Mouse (Mus musculus) macrophage (primary cell): ENCODE results near the gene Olfr1240. TPM values are rescaled to one million over a fixed set of nuclear protein-coding genes. Genes with fewer than 3 reads are reported as not detected.

Experiments
- H3K27ac ChIP-seq: fragments of 350-480 bp; formaldehyde crosslinking; 2 replicates; pipeline ENCODE4 v1.9.0; 2021
- H3K36me3 ChIP-seq: fragments of 350-480 bp; formaldehyde crosslinking; 2 replicates; pipeline ENCODE4 v1.9.0; 2021; ENCODE audit errors: inconsistent target
- H3K4me3 ChIP-seq: fragments of 350-480 bp; formaldehyde crosslinking; 2 replicates; pipeline ENCODE4 v1.9.0; 2021; ENCODE audit errors: inconsistent target
- H3K79me2 ChIP-seq: fragments of 350-480 bp; formaldehyde crosslinking; 2 replicates; pipeline ENCODE4 v1.9.0; 2021; ENCODE audit errors: inconsistent target
- WGBS: methylation state at CpG from one replicate; pipeline ENCODE4 v1.1.7; 2026; ENCODE audit warnings: inconsistent platforms; ENCODE audit not compliant: missing documents; 5-methylcytosine and 5-hydroxymethylcytosine counted together
- polyA plus RNA-seq: library from polyadenylated mRNA; stranded (reverse); fragments of 250-400 nt; gene quantifications from 3 replicates; pipeline ENCODE4 v1.2.4, GENCODE M21; 2018; ENCODE audit warnings: inconsistent platforms
- total RNA-seq, 78 experiments: library from RNA; depleted of rRNA; stranded (reverse); fragments of 250-400 nt; gene quantifications; 1 replicate in 9 of 78; 2 replicates in 24 of 78; 3 replicates in 43 of 78; 4 replicates in 2 of 78; pipeline ENCODE4 v1.2.4; 2018; ENCODE audit warnings: inconsistent platforms in 56 of 78

Gene Olfr1240
- total RNA-seq (2018; cell fraction: chromatin; rRNA removed): not detected
- total RNA-seq (2018; cell fraction: cytosol; rRNA removed): not detected
- not detected for total RNA-seq (2018; cell fraction: nucleus; rRNA removed)
- polyA plus RNA-seq: not detected in 3 replicates

DNA sequence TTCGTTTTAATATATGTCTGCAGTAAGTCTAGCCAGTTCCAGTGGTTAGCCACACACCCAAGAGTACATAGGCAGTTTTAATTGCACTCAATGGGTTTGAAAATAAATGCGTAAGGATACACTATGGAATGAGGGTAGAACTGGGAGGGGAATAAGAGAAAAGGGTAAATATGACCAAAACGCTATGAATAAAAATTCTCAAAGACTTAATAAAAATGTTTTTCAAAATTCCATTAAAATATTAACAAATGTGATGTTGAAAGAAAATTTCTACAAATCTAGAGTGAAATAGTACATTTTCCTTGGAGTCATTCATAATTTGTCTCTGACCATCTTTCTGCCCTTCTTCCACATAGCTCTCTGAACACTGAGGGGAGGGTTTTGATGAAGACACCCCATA lies at the start of gene Olfr1240:
Gene Olfr1240, minus strand, starts transcription at position 101 of the 400 bp plus-strand sequence.
- WGBS: 63% methylated on average over 3 of the region's 3 CpGs
- Histone ChIP-seq H3K4me3 (no peak within 1 kb of the TSS), H3K27ac (no peak within 1 kb of the TSS), H3K79me2 (no peaks in the 10 kb centered on the region), H3K36me3 (no peaks in the 10 kb centered on the region)

GRCm38 (mm10) chr2:89487026-89487425 lies 44.2 kb upstream of the Olfr1240 start, which contains the start of gene Olfr1241:
Gene Olfr1241, minus strand, starts transcription at chr2:89487126.
- Histone ChIP-seq H3K4me3 (no peak within 1 kb of the TSS), H3K79me2 (no peaks in the 10 kb centered on the region), H3K36me3 (no peaks in the 10 kb centered on the region), H3K27ac (no peak within 1 kb of the TSS)

GRCm38 (mm10) chr2:89420307-89420706 lies 22.5 kb downstream of the Olfr1240 start, which contains the start of gene Olfr1239:
Gene Olfr1239, minus strand, starts transcription at chr2:89420407.
- H3K36me3 ChIP-seq: no peaks in the 10 kb centered on the region
- WGBS: 100% methylated on average over 2 of the region's 2 CpGs
- no peak within 1 kb of the TSS for H3K27ac ChIP-seq
- H3K4me3 ChIP-seq: no peak within 1 kb of the TSS
- H3K79me2 ChIP-seq: no peaks in the 10 kb centered on the region

DNA sequence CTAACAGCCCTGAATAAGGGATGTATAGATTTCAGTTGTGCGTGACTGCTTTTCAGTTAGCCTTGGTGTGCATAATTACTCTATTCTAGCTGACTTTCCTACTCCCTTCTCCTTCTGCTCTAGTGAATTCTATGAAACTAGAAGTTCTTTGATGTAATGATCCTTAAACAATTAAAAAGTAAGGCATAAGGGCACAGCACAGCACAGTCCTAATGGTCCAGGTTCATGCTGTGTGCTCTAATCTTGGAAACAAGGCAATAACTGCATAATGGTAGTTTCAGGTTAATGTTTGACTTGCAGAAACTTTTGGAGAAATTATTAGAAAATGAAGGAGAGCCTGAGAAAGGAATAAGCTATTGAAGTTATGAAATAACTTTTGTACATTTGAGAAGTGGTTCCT lies 28.2 kb downstream of the Olfr1240 start:
- Histone ChIP-seq H3K4me3 (no peak overlapping the region), H3K79me2 (no peaks in the 10 kb centered on the region), H3K36me3 (no peaks in the 10 kb centered on the region), H3K27ac (no peak overlapping the region)
- 93% methylated on average over 1 of the region's 1 CpGs for WGBS

- Histone ChIP-seq H3K27ac (no peak within 1 kb of the TSS), H3K4me3 (no peak within 1 kb of the TSS), H3K79me2 (no peaks in the 10 kb centered on the region), H3K36me3 (no peaks in the 10 kb centered on the region)
- 93% methylated on average over 2 of the region's 2 CpGs for WGBS
Measured at GRCm38 (mm10) chr2:89409576-89409975, 33.2 kb downstream of the Olfr1240 start, which contains the start of gene Olfr1238. Gene Olfr1238, minus strand, starts transcription at chr2:89409676.

DNA sequence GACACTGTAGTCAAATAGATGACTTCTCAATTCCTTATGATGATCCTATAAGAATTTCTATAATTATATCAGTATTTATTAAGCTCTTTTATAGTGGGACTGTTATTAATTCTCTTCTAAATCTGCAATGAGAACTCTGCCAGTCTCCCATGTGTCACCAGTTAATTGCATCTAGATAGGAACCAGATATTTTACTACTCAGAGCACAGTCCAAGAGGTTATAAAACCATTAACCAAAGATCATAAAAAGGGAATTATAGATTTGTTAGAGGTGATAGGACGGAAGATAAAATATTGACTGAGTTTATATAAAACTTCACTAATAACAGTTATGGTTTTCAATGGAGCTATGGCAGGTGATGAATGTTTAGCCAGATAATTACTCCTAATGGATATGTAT lies 41.9 kb downstream of the Olfr1240 start:
- WGBS: 82% methylated on average over 1 of the region's 1 CpGs
- no peak overlapping the region for H3K4me3 ChIP-seq
- no peak overlapping the region for H3K27ac ChIP-seq
- H3K79me2 ChIP-seq: no peaks in the 10 kb centered on the region
- no peaks in the 10 kb centered on the region for H3K36me3 ChIP-seq

Other genes with a start within 250 kb of the Olfr1240 start
- gene Olfr1226, start 243.0 kb downstream of the Olfr1240 start, polyA plus RNA-seq: not detected in 3 replicates
- gene Olfr1228, start 188.9 kb downstream of the Olfr1240 start, polyA plus RNA-seq: not detected in 3 replicates
- gene Olfr1229, start 155.0 kb downstream of the Olfr1240 start, polyA plus RNA-seq: not detected in 3 replicates
- not detected in 3 replicates for gene Olfr1230, start 145.7 kb downstream of the Olfr1240 start, polyA plus RNA-seq
- not detected in 3 replicates for gene Olfr1231, start 135.9 kb downstream of the Olfr1240 start, polyA plus RNA-seq
- gene Olfr1232, start 113.3 kb downstream of the Olfr1240 start, polyA plus RNA-seq: not detected in 3 replicates
- not detected in 3 replicates for gene Olfr1233, start 100.6 kb downstream of the Olfr1240 start, polyA plus RNA-seq
- not detected in 3 replicates for gene Olfr1234, start 78.1 kb downstream of the Olfr1240 start, polyA plus RNA-seq
- gene Olfr1238, start 33.3 kb downstream of the Olfr1240 start, polyA plus RNA-seq: not detected in 3 replicates
- not detected in 3 replicates for gene Olfr1239, start 22.6 kb downstream of the Olfr1240 start, polyA plus RNA-seq
- not detected in 3 replicates for gene Olfr1241, start 44.1 kb upstream of the Olfr1240 start, polyA plus RNA-seq
- not detected in 3 replicates for gene Olfr1242, start 55.3 kb upstream of the Olfr1240 start, polyA plus RNA-seq
- gene Olfr1243, start 88.5 kb upstream of the Olfr1240 start, polyA plus RNA-seq: not detected in 3 replicates
- not detected in 3 replicates for gene Olfr1245, start 135.4 kb upstream of the Olfr1240 start, polyA plus RNA-seq
- gene Olfr1246, start 150.2 kb upstream of the Olfr1240 start, polyA plus RNA-seq: not detected in 3 replicates
- not detected in 3 replicates for gene Olfr1247, start 171.1 kb upstream of the Olfr1240 start, polyA plus RNA-seq
- not detected in 3 replicates for gene Olfr1248, start 175.2 kb upstream of the Olfr1240 start, polyA plus RNA-seq
- not detected in 3 replicates for gene Olfr1249, start 192.0 kb upstream of the Olfr1240 start, polyA plus RNA-seq
- not detected in 3 replicates for gene Olfr1250, start 218.5 kb upstream of the Olfr1240 start, polyA plus RNA-seq
- not detected in 3 replicates for gene Olfr1251, start 228.9 kb upstream of the Olfr1240 start, polyA plus RNA-seq